Mouse (Mus musculus) ES-Bruce4 (cell line): ENCODE results near the gene Gm28048. TPM values are rescaled to one million over a fixed set of nuclear protein-coding genes. Genes with fewer than 3 reads are reported as not detected.

ENCODE experiments used
- H3K27ac ChIP-seq: 2 replicates; pipeline ENCODE4 v1.5.1; 2012; ENCODE audit warnings: low read length, inconsistent platforms; ENCODE audit not compliant: insufficient read depth
- H3K27me3 ChIP-seq: 2 replicates; pipeline ENCODE4 v1.6.1; 2012; ENCODE audit warnings: mild to moderate bottlenecking, low read length, inconsistent platforms; ENCODE audit not compliant: control insufficient read depth, poor library complexity, insufficient read depth, severe bottlenecking
- H3K36me3 ChIP-seq: 2 replicates; pipeline ENCODE4 v1.6.1; 2012; ENCODE audit warnings: inconsistent platforms, mild to moderate bottlenecking, low read length, moderate library complexity; ENCODE audit not compliant: control insufficient read depth, poor library complexity, insufficient read depth, severe bottlenecking
- H3K4me1 ChIP-seq: one replicate; pipeline ENCODE4 v1.8.1; 2011; ENCODE audit warnings: low read length; ENCODE audit not compliant: control insufficient read depth, insufficient read depth
- H3K4me3 ChIP-seq: 2 replicates; pipeline ENCODE4 v1.5.1; 2011; ENCODE audit warnings: low read depth, mild to moderate bottlenecking, low read length
- H3K9ac ChIP-seq: 2 replicates; pipeline ENCODE4 v1.6.1; 2012; ENCODE audit warnings: low read depth, mild to moderate bottlenecking, inconsistent platforms; ENCODE audit not compliant: poor library complexity, severe bottlenecking
- H3K9me3 ChIP-seq: replicated peaks from 2 replicates; pipeline ENCODE4 v1.6.1; 2012; ENCODE audit warnings: mild to moderate bottlenecking, low read length, inconsistent platforms; ENCODE audit not compliant: control insufficient read depth, poor library complexity, insufficient read depth, severe bottlenecking
- CTCF ChIP-seq: IDR thresholded peaks from one replicate; pipeline ENCODE4 v1.8.1; 2011; ENCODE audit warnings: low read depth, low read length
- EP300 ChIP-seq: IDR thresholded peaks from 2 replicates; pipeline ENCODE4 v1.6.1; 2011; ENCODE audit warnings: low read depth, low read length; ENCODE audit not compliant: insufficient read depth
- POLR2A ChIP-seq: IDR thresholded peaks from one replicate; pipeline ENCODE4 v1.8.1; 2011; ENCODE audit warnings: low read length; ENCODE audit not compliant: insufficient read depth
- polyA plus RNA-seq: library from polyadenylated mRNA; stranded (reverse); fragments of >200 nt; gene quantifications from 2 replicates; pipeline ENCODE4 v1.2.4, GENCODE M21; 2011; ENCODE audit warnings: low read depth; ENCODE audit not compliant: missing spikeins, insufficient read depth, insufficient read length

Gene Gm28048
- polyA plus RNA-seq, 1 experiment = 33.6 TPM

GRCm38 (mm10) chr11:22863581-22863980 is 118.3 kb downstream of the Gm28048 start:
- Histone ChIP-seq H3K27me3 (no peaks in the 10 kb centered on the region), H3K27ac (no peak overlapping the region), H3K4me1 (peaks cover 5% of the 10 kb centered on the region), H3K9ac (no peak overlapping the region), H3K9me3 (no peaks in the 10 kb centered on the region), H3K36me3 (no peaks in the 10 kb centered on the region), H3K4me3 (no peak overlapping the region)
- TF ChIP-seq CTCF (no peak), EP300 (no peak), POLR2A (no peak)

- no peaks in the 10 kb centered on the region for H3K36me3 ChIP-seq
- H3K4me3 ChIP-seq = no peak overlapping the region
- no peaks in the 10 kb centered on the region for H3K27me3 ChIP-seq
- H3K9me3 ChIP-seq = no peaks in the 10 kb centered on the region
- no peak overlapping the region for H3K9ac ChIP-seq
- TF ChIP-seq EP300 (no peak), POLR2A (no peak), CTCF (no peak)
- H3K27ac ChIP-seq = no peak overlapping the region
- peaks cover 5% of the 10 kb centered on the region for H3K4me1 ChIP-seq
Observed at GRCm38 (mm10) chr11:22861315-22861714, 120.6 kb downstream of the Gm28048 start.

DNA sequence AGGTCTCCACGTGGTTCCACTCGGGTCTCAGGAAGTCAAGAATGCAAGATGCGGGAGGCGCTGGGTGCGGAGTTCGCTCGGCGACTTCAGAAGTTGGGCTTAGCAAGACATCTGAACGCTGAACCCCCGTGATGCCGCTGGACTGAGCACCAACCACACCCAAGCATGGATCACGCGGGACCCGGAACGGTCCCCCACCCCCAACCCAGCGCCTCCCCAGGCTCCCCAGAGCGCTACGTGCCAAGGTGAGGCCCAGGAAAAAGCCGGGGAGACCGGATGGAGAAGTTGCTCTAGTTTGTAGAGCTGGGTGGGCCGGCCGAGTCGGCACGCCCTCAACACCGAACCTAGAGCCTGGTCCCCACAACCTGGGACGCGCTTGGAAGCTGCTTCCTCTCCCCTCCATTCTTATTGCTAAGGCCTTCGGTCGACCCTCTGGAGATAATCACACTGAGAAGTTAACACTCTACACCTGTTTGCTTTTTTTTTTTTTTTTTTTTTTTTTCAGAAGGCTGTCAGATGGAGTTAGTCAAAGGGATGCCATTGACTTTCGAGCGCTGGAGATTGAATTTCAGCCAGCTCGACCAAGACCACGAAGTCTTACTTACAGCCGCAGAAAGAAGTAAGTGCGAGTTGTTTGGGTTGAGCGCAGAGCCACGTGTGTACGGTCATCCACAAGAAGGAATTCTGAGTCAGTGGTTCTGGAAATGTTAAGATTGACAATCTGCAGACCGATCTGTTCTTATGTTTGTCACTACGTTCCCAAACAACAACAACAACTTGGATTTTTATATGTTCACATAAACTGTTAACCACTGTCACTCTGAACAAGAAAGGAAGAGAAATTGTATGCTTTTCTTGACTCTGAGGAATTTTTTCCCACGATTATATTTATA is 121.3 kb downstream of the Gm28048 start, which contains the start of gene B3gnt2:
Gene B3gnt2, minus strand, starts transcription at position 627 of the 893 bp plus-strand sequence.
- peak within 1 kb of the TSS; percentile 67 for H3K4me3 ChIP-seq
- no peaks in the 10 kb centered on the region for H3K27me3 ChIP-seq
- TF ChIP-seq EP300 = 0 out of 2 replicates have a peak, but pooled peaks have one; percentile 23
- TF ChIP-seq POLR2A = no peak
- H3K4me1 ChIP-seq = peaks cover 5% of the 10 kb centered on the region
- no peaks in the 10 kb centered on the region for H3K36me3 ChIP-seq
- no peaks in the 10 kb centered on the region for H3K9me3 ChIP-seq
- H3K9ac ChIP-seq = peak within 1 kb of the TSS; percentile 93
- peak within 1 kb of the TSS; percentile 73 for H3K27ac ChIP-seq

DNA sequence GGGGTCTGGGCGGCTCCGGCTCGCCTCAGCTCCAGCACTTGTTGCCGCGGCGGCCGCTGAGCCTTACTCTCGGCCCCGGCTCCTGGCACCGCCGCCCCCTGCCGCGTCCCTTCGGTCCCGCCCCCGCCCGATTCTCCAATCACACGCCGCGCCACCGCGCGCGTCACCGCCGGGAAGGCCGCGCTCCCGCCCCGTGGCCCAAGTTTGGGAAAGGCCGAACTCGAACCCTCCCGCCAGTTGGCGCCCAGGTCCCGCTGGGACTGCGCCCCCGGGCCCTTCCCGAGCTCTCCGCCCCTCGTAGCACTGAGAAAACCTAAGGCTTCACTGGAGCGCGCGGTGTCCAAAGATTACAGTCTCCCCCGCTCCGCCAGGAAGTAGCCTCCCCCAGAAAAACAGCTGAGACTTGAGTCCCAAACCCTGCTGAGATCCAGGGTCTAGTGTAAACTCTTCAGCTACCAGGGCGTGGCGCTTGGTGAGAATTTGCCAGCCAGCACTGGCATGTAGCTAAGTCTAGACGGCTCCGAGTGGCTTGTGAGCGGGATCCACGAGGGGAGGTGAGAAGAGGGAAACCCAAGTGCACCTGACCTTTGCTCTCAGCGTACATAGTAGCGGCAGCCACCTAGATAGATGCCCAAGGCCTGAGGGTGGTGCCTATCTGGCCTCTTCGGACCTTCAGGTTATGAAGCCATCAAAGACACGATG is 122.1 kb downstream of the Gm28048 start:
- peak; percentile 44 for TF ChIP-seq POLR2A
- no peak for TF ChIP-seq CTCF
- no peak for TF ChIP-seq EP300
- peaks cover 4% of the 10 kb centered on the region for H3K4me1 ChIP-seq
- peak overlapping the region; percentile 97 for H3K4me3 ChIP-seq
- no peaks in the 10 kb centered on the region for H3K27me3 ChIP-seq
- peak overlapping the region; percentile 73 for H3K27ac ChIP-seq
- H3K9me3 ChIP-seq = no peaks in the 10 kb centered on the region
- peak overlapping the region; percentile 93 for H3K9ac ChIP-seq
- H3K36me3 ChIP-seq = no peaks in the 10 kb centered on the region

GRCm38 (mm10) chr11:22859301-22859632 is 122.6 kb downstream of the Gm28048 start:
- H3K9ac ChIP-seq = peak overlapping the region; percentile 93
- H3K27me3 ChIP-seq = no peaks in the 10 kb centered on the region
- H3K36me3 ChIP-seq = no peaks in the 10 kb centered on the region
- peak overlapping the region; percentile 27; the same call in 1 of the 2 replicates for H3K27ac ChIP-seq
- H3K4me1 ChIP-seq = peaks cover 2% of the 10 kb centered on the region
- H3K9me3 ChIP-seq = no peaks in the 10 kb centered on the region
- TF ChIP-seq CTCF = no peak
- no peak for TF ChIP-seq POLR2A
- TF ChIP-seq EP300 = no peak
- H3K4me3 ChIP-seq = peak overlapping the region; percentile 97
